Comparison of ENCODE assay signal across 10 mouse cellular contexts in the genomic region with DNA sequence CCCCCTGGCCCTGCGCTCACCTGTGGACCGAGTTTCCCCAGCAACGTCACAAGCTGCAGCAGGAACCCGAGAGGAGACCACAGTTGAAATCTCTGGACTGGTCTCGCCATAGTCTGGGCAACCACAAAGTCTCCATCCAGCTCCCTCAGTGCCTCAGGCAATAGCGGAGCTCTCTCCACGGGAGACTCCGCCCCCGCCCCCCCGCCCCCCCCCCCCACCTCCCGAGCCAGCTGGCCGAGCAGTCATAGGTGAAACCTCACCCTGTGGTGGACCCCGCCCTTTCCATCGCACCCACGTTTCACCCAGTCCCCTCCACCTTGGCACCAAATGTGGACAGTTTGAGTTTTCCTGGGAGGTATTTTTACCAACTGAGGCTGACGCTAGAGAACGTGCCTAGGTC. TPM values are rescaled to one million over a fixed set of nuclear protein-coding genes. Genes with fewer than 3 reads are reported as not detected.
DNase-seq lines count a peak whose midpoint lies in the region; ATAC-seq lines count a peak whose summit lies in the region.
"Had no signal": no experiment of that assay in that cellular context is flagged by ENCODE, and none has a peak within 500 bp of the region (broad histone marks: within the 10 kb centered on the region; RNA-seq: fewer than 3 reads in every experiment).

A gene (minus strand): TSS at position 165 of the 400 bp plus-strand sequence.

- WGBS in hindbrain, embryonic 13.5 days, result 23% methylated on average over 16 of the region's 17 CpGs
- 26% methylated on average over 17 of the region's 17 CpGs for WGBS in hindbrain, embryonic 10.5 days
- 15% methylated on average over 16 of the region's 17 CpGs for WGBS in embryonic facial prominence, embryonic 12.5 days
- 9% methylated on average over 17 of the region's 17 CpGs for WGBS in intestine, embryonic 14.5 days
- WGBS in neural tube, embryonic 13.5 days, result 23% methylated on average over 17 of the region's 17 CpGs

- no peak for ATAC-seq in hindbrain, embryonic 13.5 days (ENCODE audit: low FRiP score)
- no peak for ATAC-seq in embryonic facial prominence, embryonic 12.5 days (ENCODE audit: insufficient number of reproducible peaks, insufficient read depth, low FRiP score, low TSS enrichment)
- no peak for ATAC-seq in intestine, embryonic 14.5 days (replicated peaks; ENCODE audit: low FRiP score, low TSS enrichment, low read depth)
- no peak for ATAC-seq in neural tube, embryonic 13.5 days (ENCODE audit: low read depth)

- no peaks in the 10 kb centered on the region for H3K9me3 ChIP-seq in hindbrain, embryonic 13.5 days
- no peaks in the 10 kb centered on the region for H3K9me3 ChIP-seq in hindbrain, embryonic 10.5 days
- no peaks in the 10 kb centered on the region for H3K9me3 ChIP-seq in embryonic facial prominence, embryonic 12.5 days
- no peaks in the 10 kb centered on the region for H3K9me3 ChIP-seq in intestine, embryonic 14.5 days (ENCODE audit: control insufficient read depth, low read length)
- H3K9me3 ChIP-seq in neural tube, embryonic 13.5 days, result no peaks in the 10 kb centered on the region

- H3K9ac ChIP-seq in hindbrain, embryonic 13.5 days, result peak within 1 kb of the TSS; percentile 29
- H3K9ac ChIP-seq in embryonic facial prominence, embryonic 12.5 days, result no peak within 1 kb of the TSS
- H3K9ac ChIP-seq in intestine, embryonic 14.5 days (ENCODE audit: low read length), result no peak within 1 kb of the TSS
- 0 out of 2 replicates have a peak within 1 kb of the TSS, but pooled peaks have one; percentile 38 for H3K9ac ChIP-seq in neural tube, embryonic 13.5 days

- H3K27ac ChIP-seq in hindbrain, embryonic 13.5 days, result no peak within 1 kb of the TSS
- H3K27ac ChIP-seq in hindbrain, embryonic 10.5 days, result no peak within 1 kb of the TSS
- H3K27ac ChIP-seq in embryonic facial prominence, embryonic 12.5 days, result no peak within 1 kb of the TSS
- H3K27ac ChIP-seq in intestine, embryonic 14.5 days (ENCODE audit: low read depth), result no peak within 1 kb of the TSS
- no peak within 1 kb of the TSS for H3K27ac ChIP-seq in neural tube, embryonic 13.5 days (replicated peaks)

- H3K4me1 ChIP-seq in hindbrain, embryonic 13.5 days (replicated peaks), result 0 out of 2 replicates have a peak, but pooled peaks cover 4% of the 10 kb centered on the region
- H3K4me1 ChIP-seq in hindbrain, embryonic 10.5 days (replicated peaks), result peaks cover 6% of the 10 kb centered on the region; the same call in 1 of the 2 replicates
- H3K4me1 ChIP-seq in embryonic facial prominence, embryonic 12.5 days, result no peaks in the 10 kb centered on the region
- no peaks in the 10 kb centered on the region for H3K4me1 ChIP-seq in intestine, embryonic 14.5 days (replicated peaks; ENCODE audit: control insufficient read depth, insufficient read depth, low read length)
- H3K4me1 ChIP-seq in neural tube, embryonic 13.5 days (replicated peaks), result peaks cover 3% of the 10 kb centered on the region; the same call in 1 of the 2 replicates

- 0 out of 2 replicates have a peak, but pooled peaks cover 4% of the 10 kb centered on the region for H3K27me3 ChIP-seq in hindbrain, embryonic 13.5 days
- H3K27me3 ChIP-seq in hindbrain, embryonic 10.5 days (ENCODE audit: insufficient read depth, poor library complexity, severe bottlenecking), result no peaks in the 10 kb centered on the region
- H3K27me3 ChIP-seq in embryonic facial prominence, embryonic 12.5 days, result 0 out of 2 replicates have a peak, but pooled peaks cover 4% of the 10 kb centered on the region
- H3K27me3 ChIP-seq in intestine, embryonic 14.5 days (replicated peaks; ENCODE audit: control insufficient read depth, insufficient read depth, low read length), result no peaks in the 10 kb centered on the region
- H3K27me3 ChIP-seq in neural tube, embryonic 13.5 days, result no peaks in the 10 kb centered on the region

- H3K4me2 ChIP-seq in hindbrain, embryonic 13.5 days, result peak within 1 kb of the TSS; percentile 35
- peak within 1 kb of the TSS; percentile 32 for H3K4me2 ChIP-seq in embryonic facial prominence, embryonic 12.5 days (replicated peaks)
- H3K4me2 ChIP-seq in intestine, embryonic 14.5 days (ENCODE audit: low read length), result peak within 1 kb of the TSS; percentile 6; the same call in 1 of the 2 replicates
- peak within 1 kb of the TSS; percentile 36 for H3K4me2 ChIP-seq in neural tube, embryonic 13.5 days

- DNase-seq in hindbrain, embryonic 10.5 days (ENCODE audit: low spot score), result no peak
- no peak for DNase-seq in intestine, embryonic 14.5 days (ENCODE audit: low spot score)
- DNase-seq in adipocyte (ENCODE audit: low spot score), result no peak
- DNase-seq in kidney, adult 11 months, result no peak
- no peak for DNase-seq in spleen, adult 12 weeks (ENCODE audit: low spot score)
- DNase-seq: cerebellum, adult 9-11 months; lung, adult 2 months had no signal

- peak within 1 kb of the TSS; percentile 14; the same call in 1 of the 2 replicates for H3K4me3 ChIP-seq in hindbrain, embryonic 13.5 days
- H3K4me3 ChIP-seq in hindbrain, embryonic 10.5 days, result no peak within 1 kb of the TSS
- H3K4me3 ChIP-seq in embryonic facial prominence, embryonic 12.5 days, result 0 out of 2 replicates have a peak within 1 kb of the TSS, but pooled peaks have one; percentile 16
- no peak within 1 kb of the TSS for H3K4me3 ChIP-seq in intestine, embryonic 14.5 days (ENCODE audit: low read depth, low read length)
- H3K4me3 ChIP-seq in neural tube, embryonic 13.5 days, result no peak within 1 kb of the TSS; the same call in 1 of the 2 replicates

- H3K36me3 ChIP-seq in hindbrain, embryonic 13.5 days, result no peaks in the 10 kb centered on the region
- no peaks in the 10 kb centered on the region for H3K36me3 ChIP-seq in hindbrain, embryonic 10.5 days
- no peaks in the 10 kb centered on the region for H3K36me3 ChIP-seq in embryonic facial prominence, embryonic 12.5 days
- H3K36me3 ChIP-seq in intestine, embryonic 14.5 days (ENCODE audit: control insufficient read depth, insufficient read depth, low read length), result no peaks in the 10 kb centered on the region
- no peaks in the 10 kb centered on the region for H3K36me3 ChIP-seq in neural tube, embryonic 13.5 days

RNA-seq across cellular contexts. Expression of the gene that starts here (rescaled TPM):
- 0.97 and 1.1 TPM in 2 replicates for polyA plus RNA-seq in hindbrain, embryonic 13.5 days (2015; fragmentation: Nextera tagmentation; extraction: Ambion mirVana)
- 0.21 TPM in 1 of 2 replicates, not detected in the other for polyA plus RNA-seq in hindbrain, embryonic 10.5 days (2016; fragmentation: Nextera tagmentation; extraction: Ambion mirVana)
- not detected in 2 replicates for polyA plus RNA-seq in embryonic facial prominence, embryonic 12.5 days (2016; fragmentation: Nextera tagmentation; extraction: Ambion mirVana)
- 1.1 and 1.7 TPM in 2 replicates for polyA plus RNA-seq in intestine, embryonic 14.5 days (2014; fragmentation: Nextera tagmentation; extraction: Ambion mirVana)
- polyA plus RNA-seq in neural tube, embryonic 13.5 days (2015; fragmentation: Nextera tagmentation; extraction: Ambion mirVana), result 0.68 and 1.0 TPM in 2 replicates

Comparison
In these comparisons a context has a peak if more than half of its experiments do, and no peak if none do; other contexts are left out.
1. H3K4me3 ChIP-seq: peak in hindbrain, embryonic 13.5 days (single experiment) and embryonic facial prominence, embryonic 12.5 days (single experiment); none in hindbrain, embryonic 10.5 days (single experiment), intestine, embryonic 14.5 days (single experiment) and neural tube, embryonic 13.5 days (single experiment).
2. H3K9ac ChIP-seq: peak in hindbrain, embryonic 13.5 days (single experiment) and neural tube, embryonic 13.5 days (single experiment); none in embryonic facial prominence, embryonic 12.5 days (single experiment) and intestine, embryonic 14.5 days (single experiment).
3. Peak in every context shown above with its lines, with median percentiles within 50 percentile points of each other: H3K4me2 ChIP-seq.